Comparison of ENCODE assay signal across 8 mouse cellular contexts in genomic region chr4:136463436-136463835, GRCm38 (mm10). TPM values are rescaled to one million over a fixed set of nuclear protein-coding genes. Genes with fewer than 3 reads are reported as not detected.
DNase-seq lines count a peak whose midpoint lies in the region; ATAC-seq and TF ChIP-seq lines count a peak whose summit lies in the region.

No protein-coding gene starts in this region.

- H3K9me3 ChIP-seq in heart, embryonic 13.5 days: no peaks in the 10 kb centered on the region
- H3K9me3 ChIP-seq in hindbrain, embryonic 12.5 days (replicated peaks): no peaks in the 10 kb centered on the region
- no peaks in the 10 kb centered on the region for H3K9me3 ChIP-seq in midbrain, embryonic 13.5 days

- H3K27ac ChIP-seq in heart, embryonic 13.5 days (replicated peaks): no peak overlapping the region
- no peak overlapping the region for H3K27ac ChIP-seq in cortical plate, adult 2 months (ENCODE audit: insufficient read depth, low read length)
- no peak overlapping the region for H3K27ac ChIP-seq in hindbrain, embryonic 12.5 days
- no peak overlapping the region for H3K27ac ChIP-seq in midbrain, embryonic 13.5 days

- H3K4me1 ChIP-seq in heart, embryonic 13.5 days: peaks cover 40% of the 10 kb centered on the region
- H3K4me1 ChIP-seq in cortical plate, adult 2 months (ENCODE audit: control insufficient read depth, insufficient read depth, low read length): peaks cover 1% of the 10 kb centered on the region; the same call in 1 of the 2 replicates
- peaks cover 19% of the 10 kb centered on the region for H3K4me1 ChIP-seq in hindbrain, embryonic 12.5 days
- peaks cover 23% of the 10 kb centered on the region for H3K4me1 ChIP-seq in midbrain, embryonic 13.5 days (replicated peaks)

- no peak for ATAC-seq in heart, embryonic 13.5 days (ENCODE audit: extremely low read depth, insufficient number of reproducible peaks, low FRiP score, low TSS enrichment)
- ATAC-seq in hindbrain, embryonic 12.5 days (ENCODE audit: low FRiP score): no peak
- ATAC-seq in midbrain, embryonic 13.5 days: no peak

- WGBS in heart, embryonic 13.5 days: 26% methylated on average over 9 of the region's 9 CpGs
- WGBS in hindbrain, embryonic 12.5 days: 14% methylated on average over 9 of the region's 9 CpGs
- WGBS in midbrain, embryonic 13.5 days: 14% methylated on average over 9 of the region's 9 CpGs

- no peak for TF ChIP-seq CTCF in cortical plate, adult 2 months (IDR thresholded peaks at IDR 0.05; ENCODE audit: extremely low read depth, insufficient read depth, low read length)

- H3K27me3 ChIP-seq in heart, embryonic 13.5 days (replicated peaks): peaks cover 23% of the 10 kb centered on the region
- H3K27me3 ChIP-seq in hindbrain, embryonic 12.5 days: peaks cover 49% of the 10 kb centered on the region
- peaks cover 51% of the 10 kb centered on the region for H3K27me3 ChIP-seq in midbrain, embryonic 13.5 days

- 0 out of 2 replicates have a peak overlapping the region, but pooled peaks have one; percentile 6 for H3K9ac ChIP-seq in heart, embryonic 13.5 days
- no peak overlapping the region for H3K9ac ChIP-seq in hindbrain, embryonic 12.5 days
- H3K9ac ChIP-seq in midbrain, embryonic 13.5 days (replicated peaks): no peak overlapping the region

- intact Hi-C loops in heart, postnatal 25 days (cut with DNase I): loop anchor here (2.0 to 10.0 kb wide), 2 partner anchors 139 to 319 kb away; partner anchors contain the start of genes Id3 and Kdm1a

- H3K36me3 ChIP-seq in heart, embryonic 13.5 days: no peaks in the 10 kb centered on the region
- no peaks in the 10 kb centered on the region for H3K36me3 ChIP-seq in hindbrain, embryonic 12.5 days
- H3K36me3 ChIP-seq in midbrain, embryonic 13.5 days: no peaks in the 10 kb centered on the region

- H3K4me2 ChIP-seq in heart, embryonic 13.5 days: peak overlapping the region; percentile 92
- H3K4me2 ChIP-seq in hindbrain, embryonic 12.5 days (replicated peaks): peak overlapping the region; percentile 80
- peak overlapping the region; percentile 97 for H3K4me2 ChIP-seq in midbrain, embryonic 13.5 days (replicated peaks)

- TF ChIP-seq POLR2A in cortical plate, adult 2 months (IDR thresholded peaks at IDR 0.05; ENCODE audit: extremely low read depth, insufficient read depth, low read length): no peak

- no peak for DNase-seq in heart, postnatal 25 days (ENCODE audit: low spot score)
- no peak for DNase-seq in adrenal gland, postnatal 10 days
- DNase-seq in yolk sac, embryonic 10.5 days (ENCODE audit: low spot score): no peak
- DNase-seq in layer of hippocampus, postnatal 36 days: no peak

- H3K4me3 ChIP-seq in heart, embryonic 13.5 days: peak overlapping the region; percentile 67
- 0 out of 2 replicates have a peak overlapping the region, but pooled peaks have one; percentile 82 for H3K4me3 ChIP-seq in cortical plate, adult 2 months (ENCODE audit: insufficient read depth, low read length)
- peak overlapping the region; percentile 53; the same call in 1 of the 2 replicates for H3K4me3 ChIP-seq in hindbrain, embryonic 12.5 days
- H3K4me3 ChIP-seq in midbrain, embryonic 13.5 days (replicated peaks): peak overlapping the region; percentile 64

RNA-seq across cellular contexts. Expression of gene 6030445D17Rik, which starts 1.4 kb away (rescaled TPM):
- 0.17 TPM in 1 of 2 replicates, not detected in the other for polyA plus RNA-seq in heart, embryonic 13.5 days (2015; fragmentation: Nextera tagmentation; extraction: Ambion mirVana)
- under 1 TPM; 0.23 to 0.53 TPM for total RNA-seq in heart, postnatal 25 days (2021)
- 0.35 and 0.49 TPM in 2 replicates for polyA plus RNA-seq in cortical plate, adult 2 months (2012; rRNA removed)
- polyA plus RNA-seq in hindbrain, embryonic 12.5 days (2016; fragmentation: Nextera tagmentation; extraction: Ambion mirVana): 0.12 TPM in 1 of 2 replicates, not detected in the other
- polyA plus RNA-seq in midbrain, embryonic 13.5 days (2015; fragmentation: Nextera tagmentation; extraction: Ambion mirVana): 0.12 TPM in 1 of 2 replicates, not detected in the other
- total RNA-seq in adrenal gland, postnatal 10 days (2021): under 1 TPM; 0.24 to 0.39 TPM
- under 1 TPM; 0.51 to 0.65 TPM for total RNA-seq in layer of hippocampus, postnatal 36 days (2021)

RNA-seq across cellular contexts. Expression of gene Luzp1, which starts 6.1 kb away (rescaled TPM):
- polyA plus RNA-seq in heart, embryonic 13.5 days (2015; fragmentation: Nextera tagmentation; extraction: Ambion mirVana): 89.2 and 100 TPM in 2 replicates
- total RNA-seq in heart, postnatal 25 days (2021): 10 to 100 TPM; 43.4 to 50.2 TPM
- 29.5 and 29.6 TPM in 2 replicates for polyA plus RNA-seq in cortical plate, adult 2 months (2012; rRNA removed)
- 80.9 and 83.1 TPM in 2 replicates for polyA plus RNA-seq in hindbrain, embryonic 12.5 days (2016; fragmentation: Nextera tagmentation; extraction: Ambion mirVana)
- 68.1 and 79.1 TPM in 2 replicates for polyA plus RNA-seq in midbrain, embryonic 13.5 days (2015; fragmentation: Nextera tagmentation; extraction: Ambion mirVana)
- 10 to 100 TPM; 34.0 to 36.8 TPM for total RNA-seq in adrenal gland, postnatal 10 days (2021)
- total RNA-seq in layer of hippocampus, postnatal 36 days (2021): 100 to 1,000 TPM in 1 of 2 experiments, 10 to 100 TPM in 1; 95.2 to 111 TPM

RNA-seq across cellular contexts. Expression of gene Htr1d, which starts 40.1 kb away (rescaled TPM):
- polyA plus RNA-seq in heart, embryonic 13.5 days (2015; fragmentation: Nextera tagmentation; extraction: Ambion mirVana): 0.16 TPM in 1 of 2 replicates, not detected in the other
- total RNA-seq in heart, postnatal 25 days (2021): not detected
- polyA plus RNA-seq in cortical plate, adult 2 months (2012; rRNA removed): 0.19 and 0.81 TPM in 2 replicates
- 0.26 and 0.50 TPM in 2 replicates for polyA plus RNA-seq in hindbrain, embryonic 12.5 days (2016; fragmentation: Nextera tagmentation; extraction: Ambion mirVana)
- 0.19 and 0.52 TPM in 2 replicates for polyA plus RNA-seq in midbrain, embryonic 13.5 days (2015; fragmentation: Nextera tagmentation; extraction: Ambion mirVana)
- total RNA-seq in adrenal gland, postnatal 10 days (2021): under 1 TPM; 0.15 to 0.24 TPM
- under 1 TPM; 0.12 to 0.28 TPM for total RNA-seq in layer of hippocampus, postnatal 36 days (2021)
